Mouse (Mus musculus) C2C12 (cell line): ENCODE data around the gene Zfp592. TPM values are rescaled to one million over a fixed set of nuclear protein-coding genes. Genes with fewer than 3 reads are reported as not detected.

Source experiments
- H3K27me3 ChIP-seq: one replicate; pipeline ENCODE4 v1.6.1; 2011; ENCODE audit not compliant: control insufficient read depth, insufficient read depth, insufficient read length
- H3K36me3 ChIP-seq: one replicate; pipeline ENCODE4 v1.6.1; 2011; ENCODE audit not compliant: control insufficient read depth, insufficient read depth
- H3K4me3 ChIP-seq: one replicate; pipeline ENCODE4 v1.5.1; 2011; ENCODE audit warnings: mild to moderate bottlenecking, control low read depth; ENCODE audit not compliant: poor library complexity, insufficient read depth, severe bottlenecking
- H3K79me2 ChIP-seq: one replicate; pipeline ENCODE4 v1.6.1; 2011; ENCODE audit not compliant: control insufficient read depth, insufficient read depth
- H3K79me3 ChIP-seq: one replicate; pipeline ENCODE4 v1.6.1; 2011; ENCODE audit warnings: low read depth, control low read depth
- H3ac ChIP-seq: one replicate; pipeline ENCODE3; 2011; ENCODE audit warnings: low read depth; ENCODE audit not compliant: control insufficient read depth, insufficient read length
- CEBPB ChIP-seq: IDR thresholded peaks from one replicate; pipeline ENCODE4 v1.6.1; 2011; ENCODE audit warnings: low read depth, mild to moderate bottlenecking, control low read depth, moderate library complexity
- CTCF ChIP-seq: IDR thresholded peaks from one replicate; pipeline ENCODE4 v1.5.1; 2011; ENCODE audit not compliant: control insufficient read depth, insufficient read depth, insufficient read length
- FOSL1 ChIP-seq: IDR thresholded peaks from one replicate; pipeline ENCODE4 v1.8.0; 2011; ENCODE audit warnings: mild to moderate bottlenecking, low read length; ENCODE audit not compliant: poor library complexity, insufficient read depth, severe bottlenecking
- MAX ChIP-seq: IDR thresholded peaks from one replicate; pipeline ENCODE4 v1.6.1; 2011; ENCODE audit warnings: mild to moderate bottlenecking, control low read depth
- MYOD1 ChIP-seq: IDR thresholded peaks from one replicate; pipeline ENCODE4 v1.6.1; 2011; ENCODE audit warnings: low read depth; ENCODE audit not compliant: control insufficient read depth, insufficient read length
- MYOG ChIP-seq: IDR thresholded peaks from one replicate; pipeline ENCODE4 v1.6.1; 2011; ENCODE audit not compliant: control insufficient read depth, insufficient read length; ENCODE audit errors: extremely low read depth
- USF1 ChIP-seq: IDR thresholded peaks from one replicate; pipeline ENCODE4 v1.6.1; 2011; ENCODE audit warnings: low read depth, mild to moderate bottlenecking, control low read depth, moderate library complexity
- polyA plus RNA-seq: library from polyadenylated mRNA; unstranded; fragments of >200 nt; fragmentation: generic; extraction: Trizol; gene quantifications from one replicate; pipeline ENCODE4 v1.2.1, GENCODE M21; 2012; ENCODE audit warnings: missing spikeins

Zfp592 gene
- polyA plus RNA-seq, 1 experiment, result 10.0 TPM

GRCm38 (mm10) chr7:81043023-81043620 lies 49.6 kb downstream of the Zfp592 start:
- H3ac ChIP-seq, result no peak overlapping the region
- no peaks in the 10 kb centered on the region for H3K79me2 ChIP-seq
- TF ChIP-seq USF1 (no peak), MYOG (no peak), MAX (no peak), MYOD1 (no peak), CEBPB (no peak), CTCF (no peak), FOSL1 (no peak)
- H3K79me3 ChIP-seq, result no peaks in the 10 kb centered on the region
- H3K4me3 ChIP-seq, result no peak overlapping the region
- no peaks in the 10 kb centered on the region for H3K27me3 ChIP-seq
- H3K36me3 ChIP-seq, result peaks cover 28% of the 10 kb centered on the region

GRCm38 (mm10) chr7:81047847-81048246 lies 54.4 kb downstream of the Zfp592 start:
- TF ChIP-seq MYOG (no peak), CEBPB (no peak), MYOD1 (no peak), MAX (no peak), FOSL1 (no peak), CTCF (no peak), USF1 (no peak)
- no peak overlapping the region for H3K4me3 ChIP-seq

GRCm38 (mm10) chr7:81048513-81048912 lies 55.0 kb downstream of the Zfp592 start:
- peaks cover 4% of the 10 kb centered on the region for H3K36me3 ChIP-seq
- H3K79me3 ChIP-seq, result no peaks in the 10 kb centered on the region
- H3K79me2 ChIP-seq, result no peaks in the 10 kb centered on the region

More at GRCm38 (mm10) chr7:81047847-81048246, 54.4 kb downstream of the Zfp592 start:
- peaks cover 4% of the 10 kb centered on the region for H3K36me3 ChIP-seq
- no peaks in the 10 kb centered on the region for H3K79me3 ChIP-seq
- H3K27me3 ChIP-seq, result no peaks in the 10 kb centered on the region
- no peaks in the 10 kb centered on the region for H3K79me2 ChIP-seq
- no peak overlapping the region for H3ac ChIP-seq

GRCm38 (mm10) chr7:81049966-81050365 lies 56.5 kb downstream of the Zfp592 start:
- Histone ChIP-seq H3K79me2 (no peaks in the 10 kb centered on the region), H3K36me3 (no peaks in the 10 kb centered on the region), H3ac (no peak overlapping the region), H3K79me3 (no peaks in the 10 kb centered on the region), H3K4me3 (no peak overlapping the region), H3K27me3 (no peaks in the 10 kb centered on the region)
- TF ChIP-seq MAX, result no peak

More at GRCm38 (mm10) chr7:81048513-81048912, 55.0 kb downstream of the Zfp592 start:
- H3ac ChIP-seq, result no peak overlapping the region
- H3K4me3 ChIP-seq, result no peak overlapping the region
- no peaks in the 10 kb centered on the region for H3K27me3 ChIP-seq
- TF ChIP-seq USF1 (no peak), MYOD1 (no peak), MAX (no peak), FOSL1 (no peak), CEBPB (no peak)

- Histone ChIP-seq H3K4me3 (no peak overlapping the region), H3K27me3 (no peaks in the 10 kb centered on the region), H3K79me3 (no peaks in the 10 kb centered on the region), H3K79me2 (no peaks in the 10 kb centered on the region), H3K36me3 (no peaks in the 10 kb centered on the region), H3ac (no peak overlapping the region)
- TF ChIP-seq MAX, result no peak
- TF ChIP-seq USF1, result no peak
- no peak for TF ChIP-seq MYOD1
Measured at GRCm38 (mm10) chr7:81055709-81056370, 62.4 kb downstream of the Zfp592 start.

GRCm38 (mm10) chr7:81057471-81057870 lies 64.0 kb downstream of the Zfp592 start, which contains the start of gene Alpk3:
Gene Alpk3 (plus strand): TSS chr7:81057600.
- H3ac ChIP-seq, result no peak within 1 kb of the TSS
- TF ChIP-seq MAX, result no peak
- no peak for TF ChIP-seq CEBPB
- no peak within 1 kb of the TSS for H3K4me3 ChIP-seq
- no peaks in the 10 kb centered on the region for H3K79me2 ChIP-seq
- no peaks in the 10 kb centered on the region for H3K36me3 ChIP-seq
- no peaks in the 10 kb centered on the region for H3K27me3 ChIP-seq
- no peaks in the 10 kb centered on the region for H3K79me3 ChIP-seq
